Mouse (Mus musculus) naive thymus-derived CD4-positive, alpha-beta T cell, adult 5 months (primary cell): ENCODE data around the gene Ucma. TPM values are rescaled to one million over a fixed set of nuclear protein-coding genes. Genes with fewer than 3 reads are reported as not detected.

Source experiments
- polyA plus RNA-seq: library from polyadenylated mRNA; unstranded; fragments of 100-300 nt; shearing (Covaris generic); gene quantifications from one replicate; pipeline ENCODE4 v1.2.1, GENCODE M21; 2017

The Ucma gene
- not detected for polyA plus RNA-seq

DNA sequence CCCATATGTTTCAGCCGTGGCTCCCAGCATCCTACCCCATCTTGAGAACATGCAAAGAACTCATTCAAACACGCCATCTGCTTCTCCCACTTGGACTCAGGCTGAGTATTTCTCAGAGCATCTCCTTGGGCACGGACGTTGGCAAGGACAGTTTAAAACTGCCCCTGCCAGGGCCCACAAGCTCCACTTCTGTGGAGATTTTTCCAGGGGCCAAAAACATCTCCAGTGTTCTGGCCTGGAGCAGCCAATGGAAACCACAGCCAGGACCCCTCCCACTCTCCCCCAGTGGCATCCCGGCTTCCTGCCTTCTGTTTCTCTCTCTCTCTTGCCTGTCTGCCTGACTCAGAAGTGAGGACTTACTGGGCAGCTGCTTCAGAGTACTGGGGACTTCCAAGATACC is at the start of gene Ucma:
Gene Ucma, plus strand, starts transcription at position 316 of the 400 bp plus-strand sequence.

DNA sequence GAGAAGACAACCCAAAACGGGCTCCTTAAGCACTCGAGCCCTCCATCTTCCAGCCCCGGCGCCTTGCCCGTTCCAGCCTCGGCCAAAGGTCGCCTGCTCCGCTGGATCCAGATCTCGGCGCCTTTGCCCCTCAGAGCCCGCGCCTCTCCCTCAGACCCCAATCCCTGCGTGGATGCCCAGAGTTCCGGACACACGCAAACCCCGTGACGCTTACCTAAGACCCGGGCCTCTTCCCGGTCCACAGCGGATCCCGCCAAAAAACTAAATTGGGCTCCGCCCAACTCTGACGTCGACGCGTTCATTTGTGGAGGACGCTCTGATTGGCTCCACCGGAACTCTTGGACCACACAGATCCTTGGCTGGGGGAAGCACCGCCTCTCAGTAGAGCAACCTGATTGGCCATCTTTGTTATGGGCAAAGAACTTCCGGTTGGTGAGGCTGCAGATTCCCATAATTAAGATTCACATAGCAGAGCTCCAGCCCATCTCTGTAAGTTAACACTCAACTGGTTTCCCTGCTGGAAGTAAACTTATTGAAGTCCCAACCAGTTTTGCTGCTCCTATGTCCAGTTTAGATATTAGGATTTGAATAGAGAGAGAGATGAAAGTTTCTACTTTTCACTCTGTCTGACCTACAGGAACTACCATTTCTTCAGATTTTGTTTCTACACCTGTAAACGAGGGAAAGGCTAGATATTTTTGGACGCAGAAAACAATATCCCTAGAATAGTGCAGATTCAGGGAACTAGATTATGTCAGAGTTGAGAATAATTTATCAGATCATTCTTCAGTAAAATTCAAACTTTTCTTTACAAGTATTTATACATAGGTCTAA is 36.8 kb downstream of the Ucma start, which contains the start of gene Mcm10:
Gene Mcm10, minus strand, starts transcription at position 301 of the 834 bp plus-strand sequence.

Other genes with a start within 250 kb of the Ucma start
- 28.1 TPM for gene Sephs1, start 94.6 kb upstream of the Ucma start, polyA plus RNA-seq
- gene Phyh, start 57.1 kb upstream of the Ucma start, polyA plus RNA-seq, result 53.9 TPM
- gene Mcm10, start 36.7 kb downstream of the Ucma start, polyA plus RNA-seq, result 0.32 TPM
- 0.66 TPM for gene Optn, start 87.9 kb downstream of the Ucma start, polyA plus RNA-seq
- not detected for gene Ccdc3, start 161.7 kb downstream of the Ucma start, polyA plus RNA-seq